Mouse (Mus musculus) left cerebral cortex, postnatal 36 days (tissue): Measurements from ENCODE around the gene Cabp7. TPM values are rescaled to one million over a fixed set of nuclear protein-coding genes. Genes with fewer than 3 reads are reported as not detected.

Experiments used
- DNase-seq, 2 experiments: peaks; one replicate each; pipeline ENCODE4 v3.0.0; 2021 to 2022; ENCODE audit warnings: low spot score in 2 of 2, mixed read lengths in 1 of 2
- intact Hi-C: fragments of 180-260 bp; cut with DNase I; formaldehyde crosslinking; loops from one replicate; pipeline ENCODE4 v1.15.1; 2025
- total RNA-seq, 2 experiments: library from RNA; stranded (reverse); gene quantifications; 2 replicates each; pipeline ENCODE4 v1.2.3; 2021

Cabp7 gene
- total RNA-seq, 2 experiments from 2014 or later, result 16.4 to 22.0 TPM

DNA sequence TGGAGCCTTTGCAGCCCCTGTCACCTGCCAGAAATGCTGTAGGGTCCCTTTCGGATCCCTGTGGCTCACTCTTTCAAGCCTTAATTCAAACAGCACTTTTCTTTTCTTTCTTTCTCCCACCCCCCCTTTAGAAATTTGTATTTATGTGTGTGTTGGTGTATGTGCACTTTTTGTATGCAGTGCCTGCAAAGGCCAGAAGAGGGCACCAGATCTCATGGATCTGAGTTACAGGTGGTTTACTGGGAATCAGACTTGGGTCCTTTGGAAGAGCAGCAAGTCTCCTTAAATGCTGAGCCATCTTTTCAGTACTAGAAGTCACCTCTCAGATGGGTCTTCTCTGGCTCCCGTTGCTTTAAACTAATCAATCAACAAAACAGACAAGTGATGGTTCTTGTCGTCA lies 7.5 kb upstream of the Cabp7 start:
- intact Hi-C loops, result no loop called here
- no peak for DNase-seq

- no peak for DNase-seq
- intact Hi-C loops, result no loop called here
These were observed 6.3 kb upstream of the Cabp7 start for GRCm38 (mm10) chr11:4752836-4753235.

- no peak for DNase-seq
- intact Hi-C loops, result no loop called here
These were observed 3.7 kb upstream of the Cabp7 start for GRCm38 (mm10) chr11:4750263-4750662.

DNA sequence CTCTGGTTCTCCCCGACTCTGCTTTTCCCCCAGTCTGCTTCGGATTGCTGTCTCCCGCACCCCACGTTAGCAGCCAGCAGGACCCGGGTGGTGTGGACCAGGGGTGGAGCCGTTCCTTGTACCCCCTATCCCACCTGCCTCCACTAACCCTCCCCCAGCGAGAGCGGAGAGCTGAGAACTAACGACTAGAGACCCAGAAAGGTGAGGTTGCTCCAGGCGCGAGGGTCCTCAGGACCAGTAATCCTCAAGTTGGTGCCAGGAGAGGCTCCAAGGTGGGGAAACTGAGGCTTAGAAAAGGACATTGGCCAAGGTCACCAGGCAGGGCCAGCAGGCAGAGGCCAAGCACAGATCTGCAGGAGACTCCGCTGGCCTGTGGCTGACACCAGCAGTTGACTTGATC lies 707 bp upstream of the Cabp7 start:
- intact Hi-C loops, result loop anchor here (5.0 kb wide), 1 partner anchor 715 kb away; the partner anchor contains the start of gene Sec14l4
- DNase-seq, result no peak

DNA sequence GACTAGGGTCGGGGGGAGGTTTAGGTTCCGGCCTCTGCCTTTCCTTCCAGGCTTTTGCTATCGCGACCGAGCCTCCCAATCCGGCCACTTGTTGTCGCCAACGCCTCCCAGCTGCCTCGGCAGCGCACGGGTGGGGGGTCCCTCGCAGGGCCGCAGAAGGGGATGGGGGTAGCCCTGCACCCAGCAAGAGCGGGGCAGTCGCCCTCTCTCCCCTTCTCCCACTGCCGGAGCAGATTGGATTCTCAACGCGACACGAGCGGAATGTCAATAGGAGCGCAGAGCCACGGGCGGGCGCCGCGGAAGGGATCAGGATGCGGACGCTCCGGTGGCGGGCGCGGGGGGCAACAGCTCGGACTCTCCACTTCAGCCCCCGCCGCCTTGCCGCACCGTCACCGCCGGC lies 609 bp downstream of the Cabp7 start:
- no peak for DNase-seq
- intact Hi-C loops, result loop anchor here (5.0 kb wide), 1 partner anchor 714 kb away; the partner anchor contains the start of gene Sec14l4

DNA sequence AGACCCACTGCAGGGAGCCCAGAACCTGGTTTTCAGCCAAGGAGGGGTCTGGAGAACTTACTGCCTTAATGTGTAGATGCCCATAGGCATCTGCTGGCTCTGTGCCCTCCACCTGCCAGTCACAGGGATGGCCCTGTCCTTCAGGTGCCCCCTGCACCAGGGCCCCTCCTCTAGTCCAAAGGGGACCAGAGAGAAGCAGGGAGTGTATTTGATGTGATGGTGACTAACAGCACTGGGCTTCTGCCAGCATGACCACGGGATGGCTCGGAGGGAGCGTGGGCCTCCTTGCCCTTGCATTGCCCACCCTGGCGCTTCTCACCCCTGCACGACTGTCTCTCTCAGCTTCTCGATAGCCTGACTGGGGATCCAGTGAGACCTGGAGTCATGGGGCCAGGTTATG lies 1.9 kb downstream of the Cabp7 start:
- intact Hi-C loops, result loop anchor here (5.0 kb wide), 1 partner anchor 712 kb away; the partner anchor contains the start of gene Sec14l4
- no peak for DNase-seq

DNA sequence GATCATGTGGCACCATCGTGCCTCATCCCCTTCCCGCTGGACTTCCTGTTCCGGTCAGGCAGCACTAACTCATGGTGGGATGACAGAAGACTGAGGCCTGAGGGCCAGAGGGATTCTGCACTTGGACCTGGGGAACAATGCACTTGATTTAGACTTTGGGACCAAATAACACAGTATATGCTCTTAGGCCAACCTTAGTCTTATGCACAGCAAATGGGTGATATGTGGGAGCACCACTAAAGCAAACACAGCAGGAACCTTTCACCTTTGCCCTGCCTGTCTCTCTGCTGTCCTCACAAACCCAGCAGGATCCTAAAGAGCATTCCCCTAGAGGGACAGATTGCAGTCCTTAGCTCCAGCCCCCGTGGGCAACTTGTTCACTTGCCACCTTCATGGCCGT lies 5.8 kb downstream of the Cabp7 start:
- DNase-seq, result no peak
- intact Hi-C loops, result no loop called here

DNA sequence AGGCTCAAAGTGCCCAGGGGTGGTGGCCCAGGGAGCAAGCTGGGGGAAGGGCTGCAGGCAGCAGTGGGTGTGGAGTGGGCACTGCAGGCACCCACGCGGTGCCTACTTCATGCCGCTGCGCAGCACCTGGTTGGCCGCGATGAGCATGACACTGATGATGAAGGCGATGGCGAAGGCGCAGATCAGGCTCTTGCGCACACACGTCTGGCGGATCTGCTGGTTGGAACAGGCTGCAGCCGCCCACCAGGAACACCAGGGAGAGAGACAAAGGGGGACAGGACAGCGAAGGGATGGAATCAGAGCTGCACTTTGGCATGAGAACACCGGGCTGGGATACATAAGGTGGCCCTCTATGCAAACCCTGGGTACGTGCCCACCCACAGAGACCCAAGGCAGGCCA lies 7.9 kb downstream of the Cabp7 start:
- no peak for DNase-seq
- intact Hi-C loops, result no loop called here

- DNase-seq, result no peak
- intact Hi-C loops, result no loop called here
These were observed 8.9 kb downstream of the Cabp7 start for GRCm38 (mm10) chr11:4737682-4738081.

- intact Hi-C loops, result no loop called here
- no peak for DNase-seq
These were observed 10.2 kb downstream of the Cabp7 start for GRCm38 (mm10) chr11:4736355-4736754.

DNA sequence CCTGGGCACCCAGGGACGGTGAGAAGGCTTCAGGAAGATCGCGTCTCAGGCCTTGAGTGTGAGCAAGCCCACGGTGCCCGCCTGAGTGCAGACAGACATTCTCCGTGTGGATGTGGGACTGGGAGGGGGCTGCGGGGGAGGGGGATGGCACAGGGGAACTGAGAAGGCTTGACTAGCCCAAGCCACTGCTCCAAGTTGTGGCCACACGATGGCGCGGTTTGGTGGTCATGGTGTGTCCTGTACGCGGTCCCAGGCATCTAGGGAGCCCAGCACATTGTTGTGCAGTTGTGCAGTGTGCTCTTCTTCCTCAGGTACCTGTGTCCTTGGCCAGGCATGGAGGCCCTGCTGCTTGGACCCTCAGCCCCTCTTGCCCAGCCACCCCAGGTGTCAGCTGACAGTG lies 12.4 kb downstream of the Cabp7 start:
- intact Hi-C loops, result no loop called here

DNA sequence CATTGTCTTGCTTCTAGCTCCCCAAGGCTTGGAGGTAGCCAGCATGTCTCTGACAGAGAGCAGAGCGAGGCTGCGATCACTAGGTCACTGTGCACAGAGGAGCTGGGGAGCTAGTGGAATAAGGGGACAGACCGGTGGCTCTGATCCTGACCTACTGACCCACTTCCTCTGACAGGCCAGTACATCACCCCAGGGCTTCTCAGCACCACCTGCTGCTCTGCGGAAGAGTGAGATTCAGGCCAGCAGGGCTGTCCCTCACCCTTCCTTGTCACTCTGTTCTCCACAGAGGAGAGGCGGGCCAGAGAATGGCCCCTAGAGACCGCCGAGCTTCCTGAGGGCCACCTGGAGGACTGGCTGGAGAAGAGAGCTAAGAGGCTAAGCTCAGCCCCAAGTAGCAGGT lies 14.8 kb downstream of the Cabp7 start:
- no peak for DNase-seq
- intact Hi-C loops, result no loop called here

More for the DNA sequence above, 12.4 kb downstream of the Cabp7 start:
- DNase-seq, result no peak

- no peak for DNase-seq
- intact Hi-C loops, result no loop called here
These were observed 15.7 kb downstream of the Cabp7 start for GRCm38 (mm10) chr11:4730913-4731312.

- no peak for DNase-seq
- intact Hi-C loops, result no loop called here
These were observed 16.5 kb downstream of the Cabp7 start for GRCm38 (mm10) chr11:4730096-4730495.

GRCm38 (mm10) chr11:4729603-4730002 lies 17.0 kb downstream of the Cabp7 start:
- DNase-seq, result no peak
- intact Hi-C loops, result no loop called here

GRCm38 (mm10) chr11:4721728-4722127 lies 24.9 kb downstream of the Cabp7 start:
- intact Hi-C loops, result no loop called here
- no peak for DNase-seq

- DNase-seq, result peak; percentile 31 to 35
- intact Hi-C loops, result no loop called here
These were observed 25.5 kb downstream of the Cabp7 start for GRCm38 (mm10) chr11:4720900-4721580.

- intact Hi-C loops, result no loop called here
- DNase-seq, result no peak
These were observed 26.2 kb downstream of the Cabp7 start for GRCm38 (mm10) chr11:4720393-4720792.

DNA sequence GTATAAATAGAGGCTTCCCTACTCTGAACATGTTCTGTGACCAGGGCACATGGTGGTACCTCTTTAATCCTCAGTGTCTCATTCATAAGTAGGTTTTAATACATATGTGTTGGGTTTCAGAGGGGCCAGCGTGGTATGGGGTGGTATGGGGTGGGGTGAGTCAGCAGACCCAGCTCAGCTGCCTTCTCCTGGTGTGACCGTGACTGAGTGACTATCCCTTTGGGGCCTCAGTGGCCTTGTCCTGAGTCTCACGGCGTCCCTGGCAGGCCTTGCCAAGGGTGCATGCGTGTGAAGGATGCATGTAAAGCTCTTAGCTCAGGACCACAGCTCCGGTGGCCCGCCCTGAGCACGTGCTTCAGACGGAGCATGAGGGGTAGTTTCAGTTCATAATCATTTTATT lies 26.6 kb downstream of the Cabp7 start:
- intact Hi-C loops, result no loop called here
- no peak for DNase-seq

DNA sequence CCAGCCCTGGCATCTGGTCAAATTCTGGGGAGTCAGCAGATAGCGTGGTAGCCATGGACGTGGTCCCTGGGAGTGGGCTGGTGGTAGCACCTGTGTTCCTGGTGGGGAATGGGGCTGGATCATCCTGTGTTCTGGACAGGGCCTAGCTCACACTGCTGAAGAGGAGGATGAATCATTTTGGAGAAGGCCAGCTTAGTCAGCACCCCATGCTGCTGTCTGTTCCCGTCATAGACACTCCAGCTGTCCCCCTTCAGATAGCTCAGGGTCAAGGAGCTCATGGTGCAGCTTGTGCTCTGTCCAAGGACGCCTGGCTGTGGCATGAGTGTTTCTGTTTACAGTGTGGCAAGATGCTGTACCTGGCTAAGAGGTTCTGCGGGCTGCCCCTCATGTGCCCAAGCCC lies 28.0 kb downstream of the Cabp7 start:
- DNase-seq, result no peak
- intact Hi-C loops, result no loop called here

DNA sequence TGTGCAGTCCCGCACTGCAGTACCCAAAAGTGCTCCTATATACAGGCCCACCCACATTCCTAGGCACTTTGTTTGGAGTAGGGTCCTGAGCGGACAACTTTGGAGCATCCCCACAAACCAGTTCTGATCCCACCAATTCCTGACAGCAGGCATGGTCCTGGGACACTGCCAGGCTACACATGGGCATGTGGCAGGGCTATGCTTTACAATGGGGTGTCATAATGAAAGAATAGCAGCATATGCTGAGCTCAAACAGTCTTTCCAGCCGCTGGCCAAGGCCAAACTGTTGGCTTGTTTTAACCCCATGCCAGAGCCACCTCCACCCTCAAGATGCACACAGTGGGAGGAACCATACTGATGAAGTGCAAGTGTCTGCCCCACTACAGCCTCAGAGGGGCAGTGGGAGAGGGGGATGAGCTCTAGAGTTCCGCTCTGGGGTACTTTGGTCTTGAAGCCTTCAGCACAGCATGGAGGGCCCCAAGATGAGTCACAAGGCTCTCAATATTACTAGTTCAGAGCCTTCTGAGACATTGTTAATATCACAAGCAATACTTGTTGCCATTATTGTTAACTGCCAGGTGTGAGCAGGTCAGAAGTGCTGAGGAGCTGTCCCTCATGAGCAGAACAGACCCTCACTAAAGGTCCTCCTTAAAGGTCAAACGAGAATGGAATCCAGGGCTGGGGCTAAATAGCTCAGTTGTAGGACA lies 29.9 kb downstream of the Cabp7 start:
- no peak for DNase-seq
- intact Hi-C loops, result no loop called here
